Mouse (Mus musculus): Measurements from ENCODE around the gene B3galt5.

- TF ChIP-seq CTCF (IDR thresholded peaks at IDR 0.05) (no peak), EP300 (IDR thresholded peaks at IDR 0.05) (peak; percentile 68)
Observed at GRCm38 (mm10) chr16:96348070-96348469, 112.5 kb downstream of the B3galt5 start.

Measured in lung, postnatal 0 days (tissue).